Mouse (Mus musculus): Measurements from ENCODE around the gene Stat5b.

DNA sequence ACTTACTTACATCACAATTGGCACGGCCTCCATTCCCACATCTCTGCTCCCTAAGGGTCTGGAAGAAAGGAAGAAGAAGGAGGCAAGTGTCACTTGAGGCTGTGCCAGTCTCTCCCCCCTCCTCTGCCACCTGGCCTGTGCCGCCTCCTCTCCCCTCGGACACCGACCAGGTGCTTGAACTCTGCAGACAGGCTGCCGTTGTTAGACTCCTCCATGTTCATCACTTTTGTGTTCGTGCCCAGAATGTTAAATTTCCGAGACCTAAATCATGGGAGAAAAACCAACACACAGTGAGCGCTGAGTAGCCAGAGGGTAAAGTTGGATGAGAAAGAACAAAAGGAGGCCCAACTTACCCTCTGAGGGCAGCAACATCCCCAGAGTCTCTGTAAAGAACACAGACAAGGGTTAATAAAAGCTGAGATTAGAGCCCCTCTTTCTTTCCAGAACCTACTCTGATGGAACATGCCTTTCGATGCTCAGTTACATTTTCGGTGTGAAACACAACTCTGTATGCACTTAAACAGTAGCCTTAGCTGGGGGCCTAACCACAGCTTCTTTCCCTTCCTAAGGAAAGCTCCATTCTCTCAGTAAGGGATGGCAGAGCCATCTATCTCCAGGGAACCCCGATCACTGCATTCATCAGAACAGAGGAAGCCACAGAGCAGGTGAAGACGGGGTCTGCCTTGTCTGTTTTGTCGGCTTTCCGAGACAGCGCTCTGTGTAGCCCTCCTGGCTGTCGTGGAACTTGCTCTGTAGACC is 48.1 kb upstream of the Stat5b start:
- TF ChIP-seq CTCF (conservative IDR thresholded peaks at IDR 0.05; ENCODE audit: insufficient read depth, insufficient read length, low read depth, low read length) (no peak), POLR2A (IDR thresholded peaks at IDR 0.05; ENCODE audit: low read depth, low read length) (no peak)
